Mouse (Mus musculus) embryonic fibroblast, embryonic 13.5 days (primary cell): ENCODE results near the gene Vps13d.

ENCODE experiments used
- CTCF ChIP-seq: IDR thresholded peaks from 2 replicates; pipeline ENCODE4 v1.5.1; 2011; ENCODE audit warnings: mild to moderate bottlenecking, control low read depth, low read length, moderate library complexity, borderline replicate concordance; ENCODE audit not compliant: insufficient read depth
- POLR2A ChIP-seq: IDR thresholded peaks from 2 replicates; pipeline ENCODE4 v1.6.1; 2011; ENCODE audit warnings: low read depth, mild to moderate bottlenecking, control low read depth, low read length, moderate library complexity

GRCm38 (mm10) chr4:145014632-145014960 is 180.2 kb downstream of the Vps13d start:
- TF ChIP-seq POLR2A, result no peak
- no peak for TF ChIP-seq CTCF
